Mouse (Mus musculus): ENCODE measurements around the gene Crybg3.

The Crybg3 gene

GRCm38 (mm10) chr16:59585706-59586244 is 15.0 kb downstream of the Crybg3 start:
- in situ Hi-C loops (cut with MboI; ENCODE audit: unreplicated experiment in 2 of 2) = no loop called here

GRCm38 (mm10) chr16:59583515-59583914 is 17.3 kb downstream of the Crybg3 start:
- in situ Hi-C loops (cut with MboI; ENCODE audit: unreplicated experiment in 2 of 2) = no loop called here

- in situ Hi-C loops (cut with MboI; ENCODE audit: unreplicated experiment in 2 of 2) = no loop called here
Measured at GRCm38 (mm10) chr16:59579237-59579636, 21.5 kb downstream of the Crybg3 start.

- in situ Hi-C loops (cut with MboI; ENCODE audit: unreplicated experiment in 2 of 2) = no loop called here
Measured at GRCm38 (mm10) chr16:59573961-59574360, 26.8 kb downstream of the Crybg3 start.

- in situ Hi-C loops (cut with MboI; ENCODE audit: unreplicated experiment in 2 of 2) = no loop called here
Measured at GRCm38 (mm10) chr16:59572685-59573084, 28.1 kb downstream of the Crybg3 start.

GRCm38 (mm10) chr16:59570807-59571206 is 30.0 kb downstream of the Crybg3 start:
- in situ Hi-C loops (cut with MboI; ENCODE audit: unreplicated experiment in 2 of 2) = no loop called here

GRCm38 (mm10) chr16:59569837-59570236 is 30.9 kb downstream of the Crybg3 start:
- in situ Hi-C loops (cut with MboI; ENCODE audit: unreplicated experiment in 2 of 2) = no loop called here

GRCm38 (mm10) chr16:59567721-59568381 is 32.9 kb downstream of the Crybg3 start:
- in situ Hi-C loops (cut with MboI; ENCODE audit: unreplicated experiment in 2 of 2) = no loop called here

GRCm38 (mm10) chr16:59566437-59566836 is 34.3 kb downstream of the Crybg3 start:
- in situ Hi-C loops (cut with MboI; ENCODE audit: unreplicated experiment in 2 of 2) = no loop called here

GRCm38 (mm10) chr16:59565631-59566030 is 35.1 kb downstream of the Crybg3 start:
- in situ Hi-C loops (cut with MboI; ENCODE audit: unreplicated experiment in 2 of 2) = no loop called here

- in situ Hi-C loops (cut with MboI; ENCODE audit: unreplicated experiment in 2 of 2) = no loop called here
Measured at GRCm38 (mm10) chr16:59564025-59564424, 36.8 kb downstream of the Crybg3 start.

GRCm38 (mm10) chr16:59559300-59560200 is 41.2 kb downstream of the Crybg3 start:
- in situ Hi-C loops (cut with MboI; ENCODE audit: unreplicated experiment in 2 of 2) = no loop called here

GRCm38 (mm10) chr16:59558916-59559299 is 41.9 kb downstream of the Crybg3 start:
- in situ Hi-C loops (cut with MboI; ENCODE audit: unreplicated experiment in 2 of 2) = no loop called here

GRCm38 (mm10) chr16:59553490-59554161 is 47.2 kb downstream of the Crybg3 start:
- in situ Hi-C loops (cut with MboI; ENCODE audit: unreplicated experiment in 2 of 2) = no loop called here

GRCm38 (mm10) chr16:59551507-59551906 is 49.3 kb downstream of the Crybg3 start:
- in situ Hi-C loops (cut with MboI; ENCODE audit: unreplicated experiment in 2 of 2) = no loop called here

GRCm38 (mm10) chr16:59549631-59550030 is 51.1 kb downstream of the Crybg3 start:
- in situ Hi-C loops (cut with MboI; ENCODE audit: unreplicated experiment in 2 of 2) = no loop called here

- in situ Hi-C loops (cut with MboI; ENCODE audit: unreplicated experiment in 2 of 2) = no loop called here
Measured at GRCm38 (mm10) chr16:59548582-59548947, 52.2 kb downstream of the Crybg3 start.

- in situ Hi-C loops (cut with MboI; ENCODE audit: unreplicated experiment in 2 of 2) = no loop called here
Measured at GRCm38 (mm10) chr16:59547887-59548581, 52.7 kb downstream of the Crybg3 start.

GRCm38 (mm10) chr16:59547466-59547865 is 53.3 kb downstream of the Crybg3 start:
- in situ Hi-C loops (cut with MboI; ENCODE audit: unreplicated experiment in 2 of 2) = no loop called here

GRCm38 (mm10) chr16:59545360-59545759 is 55.4 kb downstream of the Crybg3 start:
- in situ Hi-C loops (cut with MboI; ENCODE audit: unreplicated experiment in 2 of 2) = no loop called here

All from v-Abl transformed pro-B cells (cell line).